In the genomic region with DNA sequence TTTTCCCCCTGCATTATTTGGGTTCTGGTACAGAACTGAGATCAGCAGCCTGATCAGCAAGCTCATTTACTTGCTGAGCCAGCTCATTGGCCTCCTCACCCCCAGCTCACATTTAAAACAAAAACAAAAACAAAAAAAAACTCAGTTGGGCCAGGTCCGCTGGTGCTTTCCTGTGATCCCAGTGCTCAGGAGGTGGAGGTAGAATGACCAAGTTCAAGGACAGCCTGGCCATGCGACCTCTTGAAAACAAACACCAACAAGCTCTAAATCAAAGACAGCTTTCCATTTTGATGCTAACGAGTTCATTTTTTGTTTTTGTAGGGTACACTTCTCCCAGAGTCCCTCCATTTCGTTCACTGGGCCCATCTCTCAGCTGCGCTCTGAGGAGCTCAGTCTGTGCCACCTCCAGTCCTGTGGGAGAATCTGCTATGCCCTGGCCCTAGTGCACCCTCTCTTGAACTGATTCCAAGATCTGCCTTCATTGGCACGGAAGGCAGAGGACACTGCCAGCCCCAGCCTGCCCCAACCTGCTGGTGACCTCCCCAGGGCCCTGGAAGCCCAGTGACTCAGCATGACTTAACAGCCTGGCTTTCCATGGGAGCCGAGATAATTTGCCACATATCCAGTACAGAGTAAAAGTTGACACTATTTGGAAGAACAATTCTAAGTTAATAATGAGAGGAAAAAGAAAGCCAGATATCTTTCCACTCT, we compare ENCODE assay signal across 10 mouse cellular contexts. TPM values are rescaled to one million over a fixed set of nuclear protein-coding genes. Genes with fewer than 3 reads are reported as not detected.
DNase-seq lines count a peak whose midpoint lies in the region; TF ChIP-seq lines count a peak whose summit lies in the region.
"Had no signal": no experiment of that assay in that cellular context is flagged by ENCODE, and none has a peak within 500 bp of the region (broad histone marks: within the 10 kb centered on the region; RNA-seq: fewer than 3 reads in every experiment).

No protein-coding gene starts in this region.

- TF ChIP-seq POLR2A in cerebellum, adult 2 months (IDR thresholded peaks at IDR 0.05; ENCODE audit: borderline replicate concordance, insufficient read depth, low read length): no peak

- no peak for TF ChIP-seq CTCF in cerebellum, adult 2 months (IDR thresholded peaks at IDR 0.05; ENCODE audit: borderline replicate concordance, insufficient read depth, low read depth, low read length)

- peaks cover 3% of the 10 kb centered on the region for H3K4me1 ChIP-seq in cerebellum, adult 2 months (ENCODE audit: control insufficient read depth, insufficient read depth, low read length)

- DNase-seq in cerebellum, adult 2 months: peak; percentile 15 to 36
- DNase-seq in cerebellum, adult 11 months: no peak
- peak; percentile 77 for DNase-seq in 3134 (ENCODE audit: extremely low read depth, insufficient read length, low spot score)
- DNase-seq in cerebellum, adult 9-11 months: peak; percentile 17
- peak; percentile 36 to 66 for DNase-seq in heart, postnatal 14 days
- DNase-seq in spleen, adult 18-20 months: no peak
- no peak for DNase-seq in lung, postnatal 4 days
- no peak for DNase-seq in frontal cortex, postnatal 36 days (ENCODE audit: low spot score in 2 of 2)
- DNase-seq: thymus, postnatal 14 days had no signal

- no peaks in the 10 kb centered on the region for H3K27me3 ChIP-seq in cerebellum, adult 2 months (ENCODE audit: control insufficient read depth, insufficient read depth, low read length)
- H3K27me3 ChIP-seq: neural tube, embryonic 13.5 days had no signal

- H3K4me3 ChIP-seq in cerebellum, adult 2 months (replicated peaks; ENCODE audit: insufficient read depth, low read depth, low read length): no peak overlapping the region
- H3K4me3 ChIP-seq: neural tube, embryonic 13.5 days had no signal

- WGBS in cerebellum, adult 2 months: 53% methylated on average over 7 of the region's 7 CpGs

- intact Hi-C loops in heart, postnatal 14 days (cut with DNase I): no loop called here

- H3K27ac ChIP-seq in cerebellum, adult 2 months (ENCODE audit: insufficient read depth, low read length): no peak overlapping the region
- H3K27ac ChIP-seq: neural tube, embryonic 13.5 days had no signal

RNA-seq across cellular contexts. Expression of gene Id2, which starts 13.2 kb away (rescaled TPM):
- polyA plus RNA-seq in cerebellum, adult 2 months (2012; rRNA removed): 213 and 257 TPM in 2 replicates
- total RNA-seq in heart, postnatal 14 days (2021): 10 to 100 TPM; 13.6 to 14.6 TPM

Comparison
In these comparisons a context has a peak if more than half of its experiments do, and no peak if none do; other contexts are left out.
1. DNase-seq: peak in cerebellum, adult 2 months (2 of 2), 3134 (single experiment), cerebellum, adult 9-11 months (single experiment) and heart, postnatal 14 days (2 of 2); none in cerebellum, adult 11 months (single experiment), spleen, adult 18-20 months (0 of 2), lung, postnatal 4 days (0 of 2) and frontal cortex, postnatal 36 days (0 of 2).